Mouse (Mus musculus): ENCODE measurements around the gene Eif2d. TPM values are rescaled to one million over a fixed set of nuclear protein-coding genes. Genes with fewer than 3 reads are reported as not detected.

The Eif2d gene
- polyA plus RNA-seq, 1 experiment = 14.4 TPM

GRCm38 (mm10) chr1:131213361-131213760 lies 60.4 kb downstream of the Eif2d start:
- H3K4me3 ChIP-seq (ENCODE audit: low read depth, low read length) = no peak overlapping the region
- WGBS = 78% methylated on average over 6 of the region's 6 CpGs
- H3K4me1 ChIP-seq (ENCODE audit: control insufficient read depth, insufficient read depth, insufficient read length, low read length) = peaks cover 13% of the 10 kb centered on the region
- H3K27me3 ChIP-seq (ENCODE audit: control insufficient read depth, insufficient read depth, low read length) = no peaks in the 10 kb centered on the region
- TF ChIP-seq POLR2A (IDR thresholded peaks at IDR 0.05; ENCODE audit: low read depth, low read length) (no peak), CTCF (IDR thresholded peaks at IDR 0.05; ENCODE audit: extremely low read depth, insufficient read length, insufficient replicate concordance, low read depth, low read length) (no peak)
- no peak overlapping the region for H3K27ac ChIP-seq (ENCODE audit: insufficient read depth, low read depth, low read length)
- no peaks in the 10 kb centered on the region for H3K36me3 ChIP-seq (ENCODE audit: control insufficient read depth, insufficient read depth, low read length)

- Histone ChIP-seq H3K27me3 (ENCODE audit: control insufficient read depth, insufficient read depth, low read length) (no peaks in the 10 kb centered on the region), H3K4me3 (ENCODE audit: low read depth, low read length) (no peak overlapping the region), H3K27ac (ENCODE audit: insufficient read depth, low read depth, low read length) (no peak overlapping the region), H3K36me3 (ENCODE audit: control insufficient read depth, insufficient read depth, low read length) (no peaks in the 10 kb centered on the region), H3K4me1 (ENCODE audit: control insufficient read depth, insufficient read depth, insufficient read length, low read length) (peaks cover 3% of the 10 kb centered on the region; the same call in 1 of the 2 replicates)
- WGBS = 87% methylated on average over 11 of the region's 11 CpGs
- no peak for TF ChIP-seq POLR2A (IDR thresholded peaks at IDR 0.05; ENCODE audit: low read depth, low read length)
- no peak for TF ChIP-seq CTCF (IDR thresholded peaks at IDR 0.05; ENCODE audit: extremely low read depth, insufficient read length, insufficient replicate concordance, low read depth, low read length)
Observed at GRCm38 (mm10) chr1:131218933-131219332, 66.0 kb downstream of the Eif2d start.

- Histone ChIP-seq H3K36me3 (ENCODE audit: control insufficient read depth, insufficient read depth, low read length) (no peaks in the 10 kb centered on the region), H3K27me3 (ENCODE audit: control insufficient read depth, insufficient read depth, low read length) (no peaks in the 10 kb centered on the region), H3K4me1 (ENCODE audit: control insufficient read depth, insufficient read depth, insufficient read length, low read length) (no peaks in the 10 kb centered on the region), H3K4me3 (ENCODE audit: low read depth, low read length) (no peak overlapping the region), H3K27ac (ENCODE audit: insufficient read depth, low read depth, low read length) (no peak overlapping the region)
- TF ChIP-seq CTCF (IDR thresholded peaks at IDR 0.05; ENCODE audit: extremely low read depth, insufficient read length, insufficient replicate concordance, low read depth, low read length) (no peak), POLR2A (IDR thresholded peaks at IDR 0.05; ENCODE audit: low read depth, low read length) (no peak)
- WGBS = 76% methylated on average over 13 of the region's 13 CpGs
Observed at GRCm38 (mm10) chr1:131221822-131222590, 69.0 kb downstream of the Eif2d start.

- H3K27ac ChIP-seq (ENCODE audit: insufficient read depth, low read depth, low read length) = no peak overlapping the region
- H3K27me3 ChIP-seq (ENCODE audit: control insufficient read depth, insufficient read depth, low read length) = no peaks in the 10 kb centered on the region
- H3K36me3 ChIP-seq (ENCODE audit: control insufficient read depth, insufficient read depth, low read length) = no peaks in the 10 kb centered on the region
- no peak overlapping the region for H3K4me3 ChIP-seq (ENCODE audit: low read depth, low read length)
- TF ChIP-seq POLR2A (IDR thresholded peaks at IDR 0.05; ENCODE audit: low read depth, low read length) = no peak
- no peak for TF ChIP-seq CTCF (IDR thresholded peaks at IDR 0.05; ENCODE audit: extremely low read depth, insufficient read length, insufficient replicate concordance, low read depth, low read length)
- 84% methylated on average over 2 of the region's 2 CpGs for WGBS
- peaks cover 2% of the 10 kb centered on the region for H3K4me1 ChIP-seq (ENCODE audit: control insufficient read depth, insufficient read depth, insufficient read length, low read length)
Observed at GRCm38 (mm10) chr1:131223345-131223744, 70.4 kb downstream of the Eif2d start.

GRCm38 (mm10) chr1:131224848-131225471 lies 72.0 kb downstream of the Eif2d start:
- TF ChIP-seq POLR2A (IDR thresholded peaks at IDR 0.05; ENCODE audit: low read depth, low read length) (no peak), CTCF (IDR thresholded peaks at IDR 0.05; ENCODE audit: extremely low read depth, insufficient read length, insufficient replicate concordance, low read depth, low read length) (no peak)
- WGBS = 71% methylated on average over 12 of the region's 12 CpGs
- Histone ChIP-seq H3K27ac (ENCODE audit: insufficient read depth, low read depth, low read length) (no peak overlapping the region), H3K27me3 (ENCODE audit: control insufficient read depth, insufficient read depth, low read length) (no peaks in the 10 kb centered on the region), H3K4me3 (ENCODE audit: low read depth, low read length) (no peak overlapping the region), H3K4me1 (ENCODE audit: control insufficient read depth, insufficient read depth, insufficient read length, low read length) (peaks cover 2% of the 10 kb centered on the region), H3K36me3 (ENCODE audit: control insufficient read depth, insufficient read depth, low read length) (no peaks in the 10 kb centered on the region)

- 26% methylated on average over 7 of the region's 7 CpGs for WGBS
- TF ChIP-seq CTCF (IDR thresholded peaks at IDR 0.05; ENCODE audit: extremely low read depth, insufficient read length, insufficient replicate concordance, low read depth, low read length) (no peak; the same call in 1 of the 2 replicates), POLR2A (IDR thresholded peaks at IDR 0.05; ENCODE audit: low read depth, low read length) (no peak)
Observed at GRCm38 (mm10) chr1:131228225-131228624, 75.2 kb downstream of the Eif2d start.

GRCm38 (mm10) chr1:131228659-131229058 lies 75.7 kb downstream of the Eif2d start:
- Histone ChIP-seq H3K36me3 (ENCODE audit: control insufficient read depth, insufficient read depth, low read length) (no peaks in the 10 kb centered on the region), H3K27ac (ENCODE audit: insufficient read depth, low read depth, low read length) (no peak overlapping the region), H3K27me3 (ENCODE audit: control insufficient read depth, insufficient read depth, low read length) (no peaks in the 10 kb centered on the region), H3K4me1 (ENCODE audit: control insufficient read depth, insufficient read depth, insufficient read length, low read length) (peaks cover 2% of the 10 kb centered on the region), H3K4me3 (ENCODE audit: low read depth, low read length) (no peak overlapping the region)
- TF ChIP-seq CTCF (IDR thresholded peaks at IDR 0.05; ENCODE audit: extremely low read depth, insufficient read length, insufficient replicate concordance, low read depth, low read length) (no peak), POLR2A (IDR thresholded peaks at IDR 0.05; ENCODE audit: low read depth, low read length) (no peak)
- 71% methylated on average over 5 of the region's 5 CpGs for WGBS

More at GRCm38 (mm10) chr1:131228225-131228624, 75.2 kb downstream of the Eif2d start:
- Histone ChIP-seq H3K4me3 (ENCODE audit: low read depth, low read length) (no peak overlapping the region), H3K36me3 (ENCODE audit: control insufficient read depth, insufficient read depth, low read length) (no peaks in the 10 kb centered on the region), H3K4me1 (ENCODE audit: control insufficient read depth, insufficient read depth, insufficient read length, low read length) (peaks cover 2% of the 10 kb centered on the region), H3K27me3 (ENCODE audit: control insufficient read depth, insufficient read depth, low read length) (no peaks in the 10 kb centered on the region), H3K27ac (ENCODE audit: insufficient read depth, low read depth, low read length) (no peak overlapping the region)

All from small intestine, adult 2 months (tissue).